Comparison of ENCODE assay signal across 24 mouse cellular contexts in the genomic region with DNA sequence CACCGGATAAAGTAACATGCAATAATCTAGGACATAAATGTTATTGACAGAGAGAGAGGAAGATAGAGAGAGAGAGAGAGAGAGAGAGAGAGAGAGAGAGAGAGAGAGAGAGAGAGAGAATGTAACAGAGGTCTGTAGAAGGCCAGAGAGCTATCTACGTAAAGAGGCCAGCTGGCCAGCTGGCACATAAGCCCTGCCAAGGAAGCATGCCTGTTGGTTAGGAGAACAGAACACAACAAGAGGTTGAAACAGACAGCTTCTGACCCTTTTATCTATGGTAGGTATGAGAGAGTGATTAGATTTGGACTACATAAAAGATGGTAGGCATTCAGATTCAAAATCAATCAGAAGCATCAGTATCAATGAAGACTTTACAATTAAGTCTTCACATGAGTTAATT.
DNase-seq lines count a peak whose midpoint lies in the region; ATAC-seq and TF ChIP-seq lines count a peak whose summit lies in the region.
"Had no signal": no experiment of that assay in that cellular context is flagged by ENCODE, and none has a peak within 500 bp of the region (broad histone marks: within the 10 kb centered on the region; RNA-seq: fewer than 3 reads in every experiment).

No protein-coding gene starts in this region.

- H3K4me3 ChIP-seq in hindbrain, postnatal 0 days (ENCODE audit: low read length), result no peak overlapping the region
- no peak overlapping the region for H3K4me3 ChIP-seq in hindbrain, embryonic 14.5 days (replicated peaks; ENCODE audit: low read length)
- H3K4me3 ChIP-seq: embryonic facial prominence, embryonic 15.5 days; erythroblast, embryonic 14.5 days; forebrain, embryonic 10.5 days; heart, embryonic 10.5 days; hindbrain, embryonic 12.5 days; intestine, embryonic 15.5 days had no signal

- no peaks in the 10 kb centered on the region for H3K9me3 ChIP-seq in hindbrain, postnatal 0 days (ENCODE audit: low read length)
- no peaks in the 10 kb centered on the region for H3K9me3 ChIP-seq in hindbrain, embryonic 14.5 days (ENCODE audit: control insufficient read depth, low read length)
- H3K9me3 ChIP-seq: embryonic facial prominence, embryonic 15.5 days; forebrain, embryonic 10.5 days; heart, embryonic 10.5 days; hindbrain, embryonic 12.5 days; intestine, embryonic 15.5 days had no signal

- 78% methylated on average over 2 of the region's 2 CpGs for WGBS in hindbrain, postnatal 0 days
- WGBS in hindbrain, embryonic 14.5 days, result 93% methylated on average over 2 of the region's 2 CpGs

- H3K4me1 ChIP-seq in hindbrain, postnatal 0 days (ENCODE audit: insufficient read depth, low read length), result no peaks in the 10 kb centered on the region
- no peaks in the 10 kb centered on the region for H3K4me1 ChIP-seq in hindbrain, embryonic 14.5 days (replicated peaks; ENCODE audit: control insufficient read depth, insufficient read depth, low read length)
- H3K4me1 ChIP-seq: embryonic facial prominence, embryonic 15.5 days; forebrain, embryonic 10.5 days; heart, embryonic 10.5 days; hindbrain, embryonic 12.5 days; intestine, embryonic 15.5 days had no signal

- no peak for TF ChIP-seq CTCF in hindbrain, postnatal 0 days (IDR thresholded peaks at IDR 0.05; ENCODE audit: low read depth)

- H3K4me2 ChIP-seq in hindbrain, postnatal 0 days (ENCODE audit: low read depth, low read length), result no peak overlapping the region
- H3K4me2 ChIP-seq in hindbrain, embryonic 14.5 days (replicated peaks), result no peak overlapping the region
- H3K4me2 ChIP-seq: embryonic facial prominence, embryonic 15.5 days; hindbrain, embryonic 12.5 days; intestine, embryonic 15.5 days had no signal

- no peak overlapping the region for H3K27ac ChIP-seq in hindbrain, postnatal 0 days
- H3K27ac ChIP-seq in hindbrain, embryonic 14.5 days, result no peak overlapping the region
- H3K27ac ChIP-seq: embryonic facial prominence, embryonic 15.5 days; forebrain, embryonic 10.5 days; heart, embryonic 10.5 days; hindbrain, embryonic 12.5 days; intestine, embryonic 15.5 days had no signal

- DNase-seq in hindbrain, postnatal 0 days (ENCODE audit: low spot score), result peak; percentile 5
- DNase-seq in hindbrain, embryonic 14.5 days (ENCODE audit: low spot score), result no peak
- peak; percentile 15 to 19 for DNase-seq in cerebellum, adult 18-20 months
- DNase-seq in cerebellum, postnatal 10 days, result peak; percentile 76 to 84
- DNase-seq in kidney, postnatal 4 days, result no peak
- DNase-seq in adrenal gland, adult 8-10 months, result no peak
- DNase-seq in thymus, postnatal 4 days, result no peak
- DNase-seq: adrenal gland, postnatal 25 days; embryo, embryonic 11 days; gastrocnemius, postnatal 10 days; heart, adult 18-20 months; heart, postnatal 10 days; heart, postnatal 4 days; kidney, adult 18-20 months had no signal

- H3K9ac ChIP-seq in hindbrain, postnatal 0 days (replicated peaks; ENCODE audit: low read length), result no peak overlapping the region
- no peak overlapping the region for H3K9ac ChIP-seq in hindbrain, embryonic 14.5 days
- H3K9ac ChIP-seq: embryonic facial prominence, embryonic 15.5 days; hindbrain, embryonic 12.5 days; intestine, embryonic 15.5 days had no signal

- no peaks in the 10 kb centered on the region for H3K27me3 ChIP-seq in hindbrain, postnatal 0 days (ENCODE audit: insufficient read depth, low read length)
- no peaks in the 10 kb centered on the region for H3K27me3 ChIP-seq in hindbrain, embryonic 14.5 days (ENCODE audit: control insufficient read depth, insufficient read depth, low read length)
- H3K27me3 ChIP-seq: CH12.LX; embryonic facial prominence, embryonic 15.5 days; hindbrain, embryonic 12.5 days; intestine, embryonic 15.5 days; Patski had no signal

- ATAC-seq in hindbrain, postnatal 0 days, result no peak
- ATAC-seq in hindbrain, embryonic 14.5 days (ENCODE audit: low FRiP score), result no peak
- ATAC-seq: activated CD4-positive, CD25-positive, alpha-beta regulatory T cell, adult 4 months; forebrain, embryonic 14.5 days; intestine, embryonic 15.5 days; Patski had no signal

- no peaks in the 10 kb centered on the region for H3K36me3 ChIP-seq in hindbrain, postnatal 0 days (ENCODE audit: insufficient read depth, low read length)
- H3K36me3 ChIP-seq in hindbrain, embryonic 14.5 days (replicated peaks; ENCODE audit: control insufficient read depth, insufficient read depth), result no peaks in the 10 kb centered on the region
- H3K36me3 ChIP-seq: embryonic facial prominence, embryonic 15.5 days; forebrain, embryonic 10.5 days; heart, embryonic 10.5 days; hindbrain, embryonic 12.5 days; intestine, embryonic 15.5 days had no signal

Comparison
In these comparisons a context has a peak if more than half of its experiments do, and no peak if none do; other contexts are left out.
1. DNase-seq: peak in hindbrain, postnatal 0 days (single experiment), cerebellum, adult 18-20 months (2 of 2) and cerebellum, postnatal 10 days (2 of 2); none in hindbrain, embryonic 14.5 days (single experiment), kidney, postnatal 4 days (0 of 2), adrenal gland, adult 8-10 months (single experiment) and thymus, postnatal 4 days (single experiment).